Mouse (Mus musculus) left cerebral cortex, postnatal 25 days (tissue): ENCODE measurements around the gene Cbs. TPM values are rescaled to one million over a fixed set of nuclear protein-coding genes. Genes with fewer than 3 reads are reported as not detected.
"Not testable (repeated sequence)": the region's sequence is repeated elsewhere in the genome, so short reads cannot be mapped to it uniquely, and the experiment has no call there.

Experiments used
- DNase-seq, 2 experiments: peaks; one replicate each; pipeline ENCODE4 v3.0.0; 2022; ENCODE audit warnings: low spot score in 2 of 2, mixed read lengths in 1 of 2
- intact Hi-C: fragments of 180-260 bp; cut with DNase I; formaldehyde crosslinking; loops from one replicate; pipeline ENCODE4 v1.15.1; 2025
- total RNA-seq, 2 experiments: library from RNA; stranded (reverse); gene quantifications; 2 replicates each; pipeline ENCODE4 v1.2.3; 2021

Gene Cbs
- total RNA-seq, 2 experiments from 2014 or later, result 34.5 to 46.9 TPM

- intact Hi-C loops, result no loop called here
- no peak for DNase-seq
Measured at GRCm38 (mm10) chr17:31653277-31653676, 16.2 kb upstream of the Cbs start.

- no peak for DNase-seq
- intact Hi-C loops, result no loop called here
Measured at GRCm38 (mm10) chr17:31652152-31652551, 15.1 kb upstream of the Cbs start.

GRCm38 (mm10) chr17:31646199-31647002, 9.4 kb upstream of the Cbs start:
- intact Hi-C loops, result no loop called here
- DNase-seq, result no peak

- intact Hi-C loops, result no loop called here
- no peak for DNase-seq
Measured at GRCm38 (mm10) chr17:31642913-31643312, 5.9 kb upstream of the Cbs start.

GRCm38 (mm10) chr17:31642331-31642730, 5.3 kb upstream of the Cbs start:
- no peak for DNase-seq
- intact Hi-C loops, result no loop called here

- DNase-seq, result peak in 1 of 2 experiments; percentile 38
- intact Hi-C loops, result no loop called here
Measured at GRCm38 (mm10) chr17:31639651-31640050, 2.6 kb upstream of the Cbs start.

GRCm38 (mm10) chr17:31637866-31638570, 980 bp upstream of the Cbs start:
- intact Hi-C loops, result no loop called here

GRCm38 (mm10) chr17:31636277-31636941, 629 bp downstream of the Cbs start:
- intact Hi-C loops, result no loop called here
- DNase-seq, result no peak

More at GRCm38 (mm10) chr17:31637866-31638570, 980 bp upstream of the Cbs start:
- DNase-seq, result peak; percentile 56 to 68

- intact Hi-C loops, result no loop called here
- no peak for DNase-seq
Measured at GRCm38 (mm10) chr17:31635781-31636180, 1.3 kb downstream of the Cbs start.

GRCm38 (mm10) chr17:31634896-31635295, 2.1 kb downstream of the Cbs start:
- no peak for DNase-seq
- intact Hi-C loops, result no loop called here

- DNase-seq, result peak in 1 of 2 experiments; percentile 14
- intact Hi-C loops, result no loop called here
Measured at GRCm38 (mm10) chr17:31633007-31633406, 4.0 kb downstream of the Cbs start.

GRCm38 (mm10) chr17:31631081-31631800, 5.8 kb downstream of the Cbs start:
- intact Hi-C loops, result no loop called here
- DNase-seq, result no peak

GRCm38 (mm10) chr17:31627961-31628360, 9.1 kb downstream of the Cbs start:
- intact Hi-C loops, result no loop called here
- DNase-seq, result no peak

- no peak for DNase-seq
- intact Hi-C loops, result no loop called here
Measured at GRCm38 (mm10) chr17:31623101-31623500, 13.9 kb downstream of the Cbs start.

- intact Hi-C loops, result no loop called here
- DNase-seq, result no peak
Measured at GRCm38 (mm10) chr17:31613086-31613755, 23.8 kb downstream of the Cbs start.

- no peak for DNase-seq
- intact Hi-C loops, result no loop called here
Measured at GRCm38 (mm10) chr17:31609895-31610294, 27.1 kb downstream of the Cbs start.

GRCm38 (mm10) chr17:31609173-31609572, 27.9 kb downstream of the Cbs start:
- intact Hi-C loops, DNase-seq: not testable (repeated sequence)

GRCm38 (mm10) chr17:31607256-31607951, 29.6 kb downstream of the Cbs start:
- intact Hi-C loops, result no loop called here
- DNase-seq, result no peak

GRCm38 (mm10) chr17:31606424-31606823, 30.6 kb downstream of the Cbs start:
- intact Hi-C loops, result no loop called here
- DNase-seq, result no peak
